Mouse (Mus musculus): ENCODE results near the gene Acd. TPM values are rescaled to one million over a fixed set of nuclear protein-coding genes. Genes with fewer than 3 reads are reported as not detected.
A peak's percentile ranks its signal among the peaks of the same experiment; 100 is the strongest.

The Acd gene
- total RNA-seq (2021) = 10 to 100 TPM; 49.3 to 51.0 TPM

GRCm38 (mm10) chr8:105700966-105701824 is at the start of gene Acd, which contains the start of gene Pard6a:
Gene Acd, minus strand, starts transcription at chr8:105701102.
Gene Pard6a, plus strand, starts transcription at chr8:105701148.
- peak; percentile 93 to 95 for DNase-seq (ENCODE audit: extremely low spot score in 1 of 2, low spot score in 2 of 2)
- intact Hi-C loops (cut with DNase I) = no loop called here

DNA sequence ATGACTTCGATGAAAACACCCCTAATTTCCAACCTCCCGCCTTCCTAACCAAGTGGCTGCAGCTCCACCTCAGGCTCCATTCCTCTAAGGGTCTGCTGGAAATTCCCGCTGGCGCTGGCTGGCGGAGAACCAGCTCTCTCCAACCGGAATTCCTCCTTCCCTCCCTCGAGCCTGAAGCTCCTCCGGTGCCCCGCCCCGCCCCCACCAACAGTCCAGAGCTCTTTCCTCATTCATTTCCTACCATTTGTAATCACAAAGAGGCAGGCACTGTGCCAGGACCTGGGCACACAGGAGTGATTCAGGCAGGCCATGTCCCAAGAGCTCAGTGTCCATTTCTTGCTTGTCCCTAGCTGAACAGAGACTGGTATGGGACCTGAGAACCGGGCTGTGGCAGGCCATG is 49.7 kb upstream of the Acd start:
- DNase-seq (ENCODE audit: extremely low spot score in 1 of 2, low spot score in 2 of 2) = peak; percentile 52 to 84
- intact Hi-C loops (cut with DNase I) = no loop called here

DNA sequence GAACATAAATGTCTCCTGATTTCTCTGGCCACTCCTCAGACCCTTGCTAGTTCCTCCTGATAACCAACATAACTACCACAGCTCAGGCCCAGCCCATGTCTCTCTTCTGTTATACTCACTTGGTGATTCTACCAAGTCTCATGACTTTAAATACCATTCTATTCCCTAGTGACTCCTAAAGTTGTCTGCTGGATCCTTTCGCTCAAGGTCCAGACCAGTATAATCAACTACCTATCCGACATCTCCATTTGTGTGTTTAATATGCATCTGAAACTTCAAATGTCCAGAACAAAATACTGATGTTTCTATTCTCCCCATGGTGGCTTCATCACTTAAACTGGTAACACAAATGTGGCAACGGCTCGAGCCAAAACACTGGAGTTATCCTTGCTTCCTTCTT is 42.4 kb upstream of the Acd start:
- DNase-seq (ENCODE audit: extremely low spot score in 1 of 2, low spot score in 2 of 2) = no peak
- intact Hi-C loops (cut with DNase I) = no loop called here

DNA sequence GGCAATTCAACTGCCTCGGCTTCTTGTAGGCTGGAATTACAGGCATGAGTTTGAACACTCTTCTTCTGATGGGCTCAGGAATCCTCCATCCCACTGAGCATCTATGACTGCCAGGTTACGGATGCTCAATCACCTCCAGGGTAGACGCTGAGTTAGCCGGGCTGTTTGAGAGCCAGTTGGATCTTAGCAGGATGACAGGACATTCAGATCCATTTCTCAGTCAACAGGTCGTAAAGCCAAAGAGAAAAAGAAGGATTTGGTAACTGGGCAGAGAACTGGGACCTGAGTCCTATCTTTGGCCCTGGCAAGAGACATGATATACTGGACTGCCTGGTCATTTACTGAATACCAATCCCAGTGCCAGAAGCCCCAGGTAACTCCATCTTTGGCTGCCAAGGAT is 38.3 kb upstream of the Acd start:
- no peak for DNase-seq (ENCODE audit: extremely low spot score in 1 of 2, low spot score in 2 of 2)
- intact Hi-C loops (cut with DNase I) = no loop called here

- DNase-seq (ENCODE audit: extremely low spot score in 1 of 2, low spot score in 2 of 2) = no peak
- intact Hi-C loops (cut with DNase I) = no loop called here
These were observed 31.3 kb upstream of the Acd start for GRCm38 (mm10) chr8:105732186-105732585.

GRCm38 (mm10) chr8:105727397-105728124 is 26.7 kb upstream of the Acd start:
- DNase-seq (ENCODE audit: extremely low spot score in 1 of 2, low spot score in 2 of 2) = peak in 1 of 2 experiments; percentile 69
- intact Hi-C loops (cut with DNase I) = no loop called here

GRCm38 (mm10) chr8:105725726-105726125 is 24.8 kb upstream of the Acd start:
- no peak for DNase-seq (ENCODE audit: extremely low spot score in 1 of 2, low spot score in 2 of 2)
- intact Hi-C loops (cut with DNase I) = no loop called here

DNA sequence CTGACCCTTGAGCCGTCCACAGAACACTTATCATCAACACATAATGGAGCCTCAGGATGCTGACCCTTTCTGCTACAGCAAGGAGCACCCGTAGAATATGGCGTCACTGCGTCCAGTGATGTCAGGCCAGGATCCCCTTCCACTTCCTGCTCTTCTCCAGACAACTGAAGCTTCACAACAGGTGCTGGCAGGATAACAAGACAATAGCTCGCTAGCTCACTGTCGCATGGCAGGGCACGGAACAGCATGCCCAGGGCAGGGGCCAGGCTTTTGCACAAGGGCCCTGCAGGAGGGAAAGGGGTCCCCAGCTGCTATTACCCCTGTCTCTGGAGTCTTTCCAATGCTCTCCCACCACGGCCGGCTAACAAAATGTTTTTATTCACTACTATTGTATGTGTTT is 22.0 kb upstream of the Acd start:
- intact Hi-C loops (cut with DNase I) = no loop called here
- DNase-seq (ENCODE audit: extremely low spot score in 1 of 2, low spot score in 2 of 2) = no peak

GRCm38 (mm10) chr8:105719637-105720036 is 18.7 kb upstream of the Acd start:
- intact Hi-C loops (cut with DNase I) = no loop called here
- no peak for DNase-seq (ENCODE audit: extremely low spot score in 1 of 2, low spot score in 2 of 2)

- intact Hi-C loops (cut with DNase I) = no loop called here
- DNase-seq (ENCODE audit: extremely low spot score in 1 of 2, low spot score in 2 of 2) = no peak
These were observed 15.5 kb upstream of the Acd start for GRCm38 (mm10) chr8:105716302-105716945.

- DNase-seq (ENCODE audit: extremely low spot score in 1 of 2, low spot score in 2 of 2) = peak in 1 of 2 experiments; percentile 68
- intact Hi-C loops (cut with DNase I) = loop anchor here (2.0 kb wide), 1 partner anchor 114 kb away; no protein-coding TSS in a partner anchor
These were observed 14.1 kb upstream of the Acd start for GRCm38 (mm10) chr8:105715042-105715441.

DNA sequence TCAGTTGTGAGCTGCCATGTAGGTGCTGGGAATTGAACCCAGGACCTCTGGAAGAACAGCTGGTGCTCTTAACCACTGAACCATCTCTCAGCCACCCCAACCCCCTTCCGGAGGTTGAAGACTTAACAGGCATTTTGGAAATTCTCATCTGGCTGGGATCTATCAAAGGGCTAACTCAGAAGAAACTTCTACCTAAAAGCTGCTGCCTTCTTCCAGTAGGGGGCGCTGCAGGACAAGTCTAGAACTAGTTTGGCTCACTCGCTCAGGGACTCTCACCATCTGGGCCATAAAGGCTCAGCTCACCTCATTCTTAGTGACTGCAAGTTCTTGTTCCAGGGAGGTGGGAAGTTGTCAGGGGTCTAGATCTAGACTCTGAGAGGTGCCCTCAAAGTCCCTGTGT is 13.2 kb upstream of the Acd start:
- DNase-seq (ENCODE audit: extremely low spot score in 1 of 2, low spot score in 2 of 2) = peak; percentile 80 to 89
- intact Hi-C loops (cut with DNase I) = loop anchor here (2.0 to 5.0 kb wide), 2 partner anchors 115 to 218 kb away; partner anchors contain the start of gene Ctrl

GRCm38 (mm10) chr8:105712286-105712685 is 11.4 kb upstream of the Acd start:
- intact Hi-C loops (cut with DNase I) = loop anchor here (5.0 kb wide), 1 partner anchor 220 kb away; the partner anchor contains the start of gene Ctrl
- no peak for DNase-seq (ENCODE audit: extremely low spot score in 1 of 2, low spot score in 2 of 2)

DNA sequence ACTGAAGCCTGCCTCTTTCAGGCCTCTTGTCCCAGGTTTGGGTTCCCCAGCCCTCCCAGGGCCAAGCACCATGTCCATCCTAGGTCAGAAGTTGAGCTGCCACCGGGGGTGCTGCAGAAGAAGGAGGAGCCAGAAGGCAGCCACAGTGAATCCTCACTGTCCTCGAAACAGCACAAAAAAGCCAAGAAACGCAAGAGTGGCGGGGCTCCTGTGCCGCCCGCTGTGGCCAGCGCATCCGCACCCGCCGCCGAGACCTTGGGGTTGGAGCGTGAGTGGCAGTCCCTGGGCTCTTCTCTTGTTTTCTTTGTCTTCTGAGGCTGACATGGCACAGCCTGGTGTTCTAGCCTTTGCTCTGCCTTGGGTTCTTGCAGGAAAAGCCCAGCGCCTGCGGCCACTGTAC is 8.4 kb upstream of the Acd start:
- intact Hi-C loops (cut with DNase I) = no loop called here
- DNase-seq (ENCODE audit: extremely low spot score in 1 of 2, low spot score in 2 of 2) = no peak

DNA sequence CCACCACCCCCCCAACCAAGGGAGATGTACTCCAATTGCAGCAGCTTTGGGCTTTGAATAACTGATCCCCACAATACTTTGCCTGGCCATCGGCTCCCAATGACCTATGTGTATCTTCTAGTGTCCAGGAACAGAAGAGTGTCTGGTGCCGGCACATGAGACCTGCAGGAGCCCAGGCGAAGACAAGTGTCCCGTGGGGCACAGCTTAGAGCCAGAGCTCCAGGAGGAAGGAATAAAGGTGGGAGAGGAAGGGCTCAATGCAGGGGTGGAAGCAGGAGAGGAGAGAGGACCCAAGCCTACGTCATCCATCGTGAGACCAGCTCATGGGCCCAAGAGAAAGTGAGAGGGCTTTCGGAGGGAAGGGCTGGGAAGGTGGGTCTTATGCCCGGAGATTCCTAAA is 7.8 kb upstream of the Acd start:
- intact Hi-C loops (cut with DNase I) = no loop called here
- no peak for DNase-seq (ENCODE audit: extremely low spot score in 1 of 2, low spot score in 2 of 2)

DNA sequence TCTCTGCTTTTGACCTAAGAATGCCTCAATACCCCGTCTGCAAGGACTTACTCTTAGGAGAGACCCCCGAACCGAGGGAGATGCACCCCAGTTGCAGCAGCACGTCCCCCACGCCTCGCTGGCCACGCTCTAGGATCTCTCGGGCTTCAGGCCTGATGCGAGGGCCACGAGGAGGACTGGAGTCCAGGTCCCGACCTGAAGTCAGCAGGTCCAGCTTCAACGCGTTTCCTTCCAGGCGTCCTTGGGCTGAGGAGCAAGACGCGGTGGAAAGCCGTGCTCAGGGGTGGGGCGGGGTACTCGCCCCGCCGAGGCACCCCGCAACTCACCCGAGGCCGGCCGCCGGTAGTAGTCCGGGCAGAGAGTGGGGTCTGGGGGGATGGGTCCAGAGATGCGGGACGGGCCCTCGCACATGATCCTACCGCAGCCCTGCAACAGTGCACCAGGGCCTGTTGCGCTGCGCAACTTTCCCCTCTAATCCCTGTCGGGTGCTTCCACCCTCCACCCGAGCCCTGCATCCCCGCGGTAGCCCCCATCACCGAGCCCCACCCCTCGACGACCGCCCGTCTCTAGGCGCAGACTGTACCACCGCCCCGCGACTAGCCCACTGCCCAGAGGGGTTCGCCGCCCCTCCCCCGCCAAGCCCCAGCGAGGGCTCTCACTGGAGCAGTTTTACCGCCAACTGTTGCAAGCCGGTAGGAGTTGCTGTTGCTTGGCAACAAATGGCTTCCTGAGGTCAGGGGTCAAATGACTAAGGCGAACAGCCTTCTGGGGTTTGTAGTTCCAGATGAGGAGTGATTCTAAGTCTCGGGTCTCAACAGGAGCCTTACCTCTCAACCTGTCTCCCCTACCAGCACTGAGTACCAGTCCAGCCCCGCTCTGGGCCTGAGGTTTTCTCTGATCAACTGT is 6.8 kb upstream of the Acd start, which contains the start of the genes 4933405L10Rik and Enkd1:
TSS of gene 4933405L10Rik (plus strand) at position 158 of the 906 bp plus-strand sequence.
TSS of gene Enkd1 (minus strand) at position 713 of the 906 bp plus-strand sequence.
- intact Hi-C loops (cut with DNase I) = no loop called here
- DNase-seq (ENCODE audit: extremely low spot score in 1 of 2, low spot score in 2 of 2) = peak; percentile 91 to 94

- intact Hi-C loops (cut with DNase I) = no loop called here
- no peak for DNase-seq (ENCODE audit: extremely low spot score in 1 of 2, low spot score in 2 of 2)
These were observed 5.5 kb upstream of the Acd start for GRCm38 (mm10) chr8:105706426-105706825.

DNA sequence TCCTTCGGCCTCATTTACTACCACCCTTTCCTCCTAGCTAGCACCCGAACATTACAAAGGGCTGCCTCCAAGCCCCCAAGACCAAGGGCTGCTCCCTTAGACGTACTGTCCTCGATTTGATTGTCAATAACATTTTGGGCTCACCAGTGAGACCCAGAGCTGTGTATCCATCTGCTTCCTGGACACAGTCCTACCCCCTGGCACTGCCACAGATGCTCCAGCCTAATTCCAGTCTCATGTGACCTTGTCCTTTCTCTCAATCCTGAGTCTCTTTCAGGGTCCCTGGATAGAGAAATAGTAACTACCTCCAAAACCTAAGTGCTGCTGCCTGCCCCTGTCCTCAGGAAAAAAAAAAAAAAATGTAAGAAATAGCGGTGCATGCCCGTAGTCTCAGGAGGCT is 4.1 kb upstream of the Acd start:
- DNase-seq (ENCODE audit: extremely low spot score in 1 of 2, low spot score in 2 of 2) = no peak
- intact Hi-C loops (cut with DNase I) = no loop called here
